Mouse (Mus musculus) lung, embryonic 14.5 days (tissue): ENCODE measurements around the gene Fchsd2. TPM values are rescaled to one million over a fixed set of nuclear protein-coding genes. Genes with fewer than 3 reads are reported as not detected.

Experiments
- ATAC-seq: fragments of 200-750 bp; cut with Nextera tagmentation; 2 replicates; pipeline ENCODE4 v1.8.0; 2017; ENCODE audit warnings: mild to moderate bottlenecking, moderate TSS enrichment, moderate library complexity; ENCODE audit not compliant: insufficient read depth
- DNase-seq: peaks from one replicate; pipeline ENCODE4 v3.0.0-alpha.2; 2015
- H3K27ac ChIP-seq: fragments of 300-500 bp; sonication (generic); 2 replicates; pipeline ENCODE4 v1.5.1; 2014; ENCODE audit warnings: low read depth, mild to moderate bottlenecking, moderate library complexity
- H3K27me3 ChIP-seq: fragments of 300-500 bp; sonication (generic); 2 replicates; pipeline ENCODE4 v1.6.1; 2014; ENCODE audit warnings: low read length, control low read depth; ENCODE audit not compliant: insufficient read depth
- H3K36me3 ChIP-seq: fragments of 300-500 bp; sonication (generic); 2 replicates; pipeline ENCODE4 v1.6.1; 2014; ENCODE audit warnings: control low read depth; ENCODE audit not compliant: insufficient read depth
- H3K4me1 ChIP-seq: fragments of 300-500 bp; sonication (generic); 2 replicates; pipeline ENCODE4 v1.6.1; 2014; ENCODE audit warnings: antibody characterized with exemption, control low read depth; ENCODE audit not compliant: insufficient read depth
- H3K4me2 ChIP-seq: fragments of 300-500 bp; sonication (generic); 2 replicates; pipeline ENCODE4 v1.6.1; 2014; ENCODE audit warnings: mild to moderate bottlenecking
- H3K4me3 ChIP-seq: fragments of 300-500 bp; sonication (generic); 2 replicates; pipeline ENCODE4 v1.5.1; 2014; ENCODE audit warnings: low read depth, low read length
- H3K9ac ChIP-seq: fragments of 300-500 bp; sonication (generic); 2 replicates; pipeline ENCODE4 v1.6.1; 2014
- H3K9me3 ChIP-seq: fragments of 300-500 bp; sonication (generic); 2 replicates; pipeline ENCODE4 v1.6.1; 2016; ENCODE audit warnings: low read depth, low read length, control low read depth
- CTCF ChIP-seq: IDR thresholded peaks from 2 replicates; pipeline ENCODE4 v1.5.1; 2016; ENCODE audit warnings: antibody characterized with exemption, low read depth
- WGBS: fragments of 180-500 bp; shearing (Covaris S2); extraction: QIAGEN DNeasy Blood & Tissue Kit; methylation state at CpG from one replicate; pipeline ENCODE4 v1.1.7; 2014; 5-methylcytosine and 5-hydroxymethylcytosine counted together
- polyA plus RNA-seq: library from polyadenylated mRNA; unstranded; fragments of >200 nt; fragmentation: Nextera tagmentation; extraction: Ambion mirVana; gene quantifications from 2 replicates; pipeline ENCODE4 v1.2.1, GENCODE M21; 2014

Fchsd2 gene
- polyA plus RNA-seq, 1 experiment from 2014 or later: 23.8 TPM

- no peaks in the 10 kb centered on the region for H3K27me3 ChIP-seq
- peaks cover 59% of the 10 kb centered on the region for H3K36me3 ChIP-seq
- no peak for TF ChIP-seq CTCF
- no peaks in the 10 kb centered on the region for H3K9me3 ChIP-seq
- H3K4me1 ChIP-seq: no peaks in the 10 kb centered on the region
- no peak for DNase-seq
- 78% methylated on average over 2 of the region's 2 CpGs for WGBS
- H3K9ac ChIP-seq: no peak overlapping the region
- H3K4me3 ChIP-seq: no peak overlapping the region
- ATAC-seq: no peak
- H3K4me2 ChIP-seq: no peak overlapping the region
- H3K27ac ChIP-seq: no peak overlapping the region
These were observed 195.2 kb downstream of the Fchsd2 start for GRCm38 (mm10) chr7:101287820-101288219.

- Histone ChIP-seq H3K4me1 (no peaks in the 10 kb centered on the region), H3K4me2 (no peak overlapping the region), H3K36me3 (peaks cover 59% of the 10 kb centered on the region), H3K9ac (no peak overlapping the region), H3K9me3 (no peaks in the 10 kb centered on the region), H3K4me3 (no peak overlapping the region), H3K27ac (no peak overlapping the region), H3K27me3 (no peaks in the 10 kb centered on the region)
- DNase-seq: peak; percentile 85
- TF ChIP-seq CTCF: peak; percentile 83
- no peak for ATAC-seq
- 28% methylated on average over 4 of the region's 4 CpGs for WGBS
These were observed 195.8 kb downstream of the Fchsd2 start for GRCm38 (mm10) chr7:101288436-101288835.

GRCm38 (mm10) chr7:101290401-101290800, 197.7 kb downstream of the Fchsd2 start:
- DNase-seq (no peak), ATAC-seq (no peak)
- Histone ChIP-seq H3K9me3 (no peaks in the 10 kb centered on the region), H3K4me2 (no peak overlapping the region), H3K4me3 (no peak overlapping the region), H3K27ac (no peak overlapping the region), H3K27me3 (no peaks in the 10 kb centered on the region), H3K4me1 (no peaks in the 10 kb centered on the region), H3K9ac (no peak overlapping the region), H3K36me3 (peaks cover 50% of the 10 kb centered on the region)
- TF ChIP-seq CTCF: no peak
- WGBS: 87% methylated on average over 10 of the region's 10 CpGs

GRCm38 (mm10) chr7:101291211-101291610, 198.5 kb downstream of the Fchsd2 start:
- H3K27me3 ChIP-seq: no peaks in the 10 kb centered on the region
- 79% methylated on average over 5 of the region's 5 CpGs for WGBS
- H3K36me3 ChIP-seq: peaks cover 43% of the 10 kb centered on the region
- no peaks in the 10 kb centered on the region for H3K4me1 ChIP-seq
- TF ChIP-seq CTCF: no peak
- no peak overlapping the region for H3K27ac ChIP-seq
- no peak for DNase-seq
- no peak for ATAC-seq
- H3K4me3 ChIP-seq: no peak overlapping the region
- no peak overlapping the region for H3K4me2 ChIP-seq
- no peaks in the 10 kb centered on the region for H3K9me3 ChIP-seq
- H3K9ac ChIP-seq: no peak overlapping the region

GRCm38 (mm10) chr7:101291641-101292040, 199.0 kb downstream of the Fchsd2 start:
- Histone ChIP-seq H3K9ac (no peak overlapping the region), H3K4me2 (no peak overlapping the region), H3K4me1 (no peaks in the 10 kb centered on the region), H3K27ac (no peak overlapping the region), H3K36me3 (peaks cover 39% of the 10 kb centered on the region), H3K4me3 (no peak overlapping the region), H3K27me3 (no peaks in the 10 kb centered on the region), H3K9me3 (no peaks in the 10 kb centered on the region)
- ATAC-seq (no peak), DNase-seq (no peak)
- WGBS: 87% methylated on average over 8 of the region's 8 CpGs
- no peak for TF ChIP-seq CTCF

- no peak overlapping the region for H3K9ac ChIP-seq
- H3K27me3 ChIP-seq: 0 out of 2 replicates have a peak, but pooled peaks cover under 1% of the 10 kb centered on the region
- DNase-seq (no peak), ATAC-seq (no peak)
- H3K27ac ChIP-seq: no peak overlapping the region
- no peaks in the 10 kb centered on the region for H3K9me3 ChIP-seq
- 65% methylated on average over 4 of the region's 4 CpGs for WGBS
- H3K4me2 ChIP-seq: no peak overlapping the region
- H3K4me3 ChIP-seq: no peak overlapping the region
- no peak for TF ChIP-seq CTCF
- peaks cover 35% of the 10 kb centered on the region for H3K36me3 ChIP-seq
- H3K4me1 ChIP-seq: no peaks in the 10 kb centered on the region
These were observed 199.4 kb downstream of the Fchsd2 start for GRCm38 (mm10) chr7:101292086-101292485.

GRCm38 (mm10) chr7:101292696-101293095, 200.0 kb downstream of the Fchsd2 start:
- no peak overlapping the region for H3K9ac ChIP-seq
- H3K27ac ChIP-seq: no peak overlapping the region
- 91% methylated on average over 1 of the region's 1 CpGs for whole genome bisulfite sequencing
- ATAC-seq (no peak), DNase-seq (no peak)
- H3K4me2 ChIP-seq: no peak overlapping the region
- H3K4me1 ChIP-seq: no peaks in the 10 kb centered on the region
- TF ChIP-seq CTCF: no peak
- H3K27me3 ChIP-seq: 0 out of 2 replicates have a peak, but pooled peaks cover 7% of the 10 kb centered on the region
- no peak overlapping the region for H3K4me3 ChIP-seq
- peaks cover 35% of the 10 kb centered on the region for H3K36me3 ChIP-seq
- no peaks in the 10 kb centered on the region for H3K9me3 ChIP-seq

- no peaks in the 10 kb centered on the region for H3K9me3 ChIP-seq
- H3K27me3 ChIP-seq: 0 out of 2 replicates have a peak, but pooled peaks cover 10% of the 10 kb centered on the region
- no peak overlapping the region for H3K27ac ChIP-seq
- H3K4me1 ChIP-seq: no peaks in the 10 kb centered on the region
- H3K36me3 ChIP-seq: peaks cover 35% of the 10 kb centered on the region
- H3K4me3 ChIP-seq: no peak overlapping the region
- H3K9ac ChIP-seq: no peak overlapping the region
- WGBS: 41% methylated on average over 4 of the region's 4 CpGs
- DNase-seq (no peak), ATAC-seq (no peak)
- no peak overlapping the region for H3K4me2 ChIP-seq
- TF ChIP-seq CTCF: no peak
These were observed 200.5 kb downstream of the Fchsd2 start for GRCm38 (mm10) chr7:101293138-101293537.
